Mouse (Mus musculus): ENCODE measurements around the gene Nr4a3.

The Nr4a3 gene

GRCm38 (mm10) chr4:48110331-48110730, 65.4 kb downstream of the Nr4a3 start:
- DNase-seq (ENCODE audit: low spot score in 2 of 2): no peak

GRCm38 (mm10) chr4:48116191-48116590, 71.2 kb downstream of the Nr4a3 start:
- peak; percentile 24 to 34 for DNase-seq (ENCODE audit: low spot score in 2 of 2)

GRCm38 (mm10) chr4:48124416-48124772, 79.4 kb downstream of the Nr4a3 start:
- DNase-seq (ENCODE audit: low spot score in 2 of 2): no peak

- peak; percentile 80 to 90 for DNase-seq (ENCODE audit: low spot score in 2 of 2)
Measured at GRCm38 (mm10) chr4:48124773-48125469, 80.0 kb downstream of the Nr4a3 start, which contains the start of gene Stx17. Gene Stx17, plus strand, starts transcription at chr4:48124915.

GRCm38 (mm10) chr4:48130314-48130713, 85.4 kb downstream of the Nr4a3 start:
- no peak for DNase-seq (ENCODE audit: low spot score in 2 of 2)

GRCm38 (mm10) chr4:48131606-48132005, 86.7 kb downstream of the Nr4a3 start:
- DNase-seq (ENCODE audit: low spot score in 2 of 2): no peak

- DNase-seq (ENCODE audit: low spot score in 2 of 2): no peak
Measured at GRCm38 (mm10) chr4:48132721-48133120, 87.8 kb downstream of the Nr4a3 start.

All from right cerebral cortex, adult 2 months (tissue).